Mouse (Mus musculus) layer of hippocampus, postnatal 10 days (tissue): ENCODE results near the gene Odf3. TPM values are rescaled to one million over a fixed set of nuclear protein-coding genes. Genes with fewer than 3 reads are reported as not detected.

ENCODE experiments used
- DNase-seq, 2 experiments: peaks; one replicate each; pipeline ENCODE4 v3.0.0; 2021; ENCODE audit warnings: low spot score in 2 of 2
- total RNA-seq, 2 experiments: library from RNA; stranded (reverse); gene quantifications; 2 replicates each; pipeline ENCODE4 v1.2.3; 2021

The Odf3 gene
- total RNA-seq, 2 experiments from 2014 or later, result not detected

- DNase-seq, result no peak
Observed at GRCm38 (mm10) chr7:140843806-140844205, 3.8 kb upstream of the Odf3 start.

- peak; percentile 96 to 97 for DNase-seq
Observed at GRCm38 (mm10) chr7:140844905-140845665, 2.5 kb upstream of the Odf3 start, which contains the start of gene Scgb1c1. Gene Scgb1c1 (plus strand): TSS chr7:140845547.

- DNase-seq, result no peak
Observed at GRCm38 (mm10) chr7:140845683-140846082, 1.9 kb upstream of the Odf3 start.

GRCm38 (mm10) chr7:140846676-140847075, 929 bp upstream of the Odf3 start:
- DNase-seq, result no peak

GRCm38 (mm10) chr7:140848591-140848990, 986 bp downstream of the Odf3 start:
- no peak for DNase-seq

- no peak for DNase-seq
Observed at GRCm38 (mm10) chr7:140851916-140852315, 4.3 kb downstream of the Odf3 start.

GRCm38 (mm10) chr7:140853386-140853785, 5.8 kb downstream of the Odf3 start:
- no peak for DNase-seq

- DNase-seq, result no peak
Observed at GRCm38 (mm10) chr7:140854483-140854882, 6.9 kb downstream of the Odf3 start.

GRCm38 (mm10) chr7:140855181-140855580, 7.6 kb downstream of the Odf3 start:
- no peak for DNase-seq

- peak; percentile 72 to 76 for DNase-seq
Observed at GRCm38 (mm10) chr7:140855860-140856784, 8.5 kb downstream of the Odf3 start, which contains the start of gene Gm45785. Gene Gm45785 (minus strand): TSS chr7:140856331.

- peak; percentile 82 to 85 for DNase-seq
Observed at GRCm38 (mm10) chr7:140856785-140857549, 9.4 kb downstream of the Odf3 start, which contains the start of gene Ric8a. Gene Ric8a (plus strand): TSS chr7:140856957.

GRCm38 (mm10) chr7:140857550-140858505, 10.2 kb downstream of the Odf3 start, which contains the start of gene Bet1l:
Gene Bet1l (minus strand): TSS chr7:140857577.
- DNase-seq, result peak in 1 of 2 experiments; percentile 42

GRCm38 (mm10) chr7:140858746-140859145, 11.1 kb downstream of the Odf3 start:
- no peak for DNase-seq

GRCm38 (mm10) chr7:140859997-140860396, 12.4 kb downstream of the Odf3 start:
- no peak for DNase-seq

- no peak for DNase-seq
Observed at GRCm38 (mm10) chr7:140860728-140861127, 13.1 kb downstream of the Odf3 start.

- DNase-seq, result no peak
Observed at GRCm38 (mm10) chr7:140864761-140865160, 17.2 kb downstream of the Odf3 start.

GRCm38 (mm10) chr7:140874224-140874623, 26.6 kb downstream of the Odf3 start:
- no peak for DNase-seq

GRCm38 (mm10) chr7:140877364-140877763, 29.8 kb downstream of the Odf3 start:
- DNase-seq, result no peak

GRCm38 (mm10) chr7:140879355-140879754, 31.8 kb downstream of the Odf3 start:
- DNase-seq, result no peak

- no peak for DNase-seq
Observed at GRCm38 (mm10) chr7:140880419-140880818, 32.8 kb downstream of the Odf3 start.
